Mouse (Mus musculus): ENCODE measurements around the gene Dgki. TPM values are rescaled to one million over a fixed set of nuclear protein-coding genes. Genes with fewer than 3 reads are reported as not detected.

The Dgki gene
- polyA plus RNA-seq, 1 experiment from 2014 or later: 7.1 TPM

- no peak for ATAC-seq (ENCODE audit: low FRiP score)
- peaks cover 4% of the 10 kb centered on the region; the same call in 1 of the 2 replicates for H3K36me3 ChIP-seq
- H3K27me3 ChIP-seq (replicated peaks): no peaks in the 10 kb centered on the region
- no peaks in the 10 kb centered on the region for H3K9me3 ChIP-seq (replicated peaks)
- WGBS: 89% methylated on average over 10 of the region's 10 CpGs
- no peak overlapping the region for H3K9ac ChIP-seq (replicated peaks)
- no peak overlapping the region for H3K4me3 ChIP-seq (replicated peaks)
- H3K27ac ChIP-seq (replicated peaks): no peak overlapping the region
- no peak overlapping the region for H3K4me2 ChIP-seq
- peaks cover 10% of the 10 kb centered on the region; the same call in 1 of the 2 replicates for H3K4me1 ChIP-seq
These were observed 38.6 kb downstream of the Dgki start for GRCm38 (mm10) chr6:37261236-37261852.

GRCm38 (mm10) chr6:37258662-37259061 is 41.3 kb downstream of the Dgki start:
- peaks cover 12% of the 10 kb centered on the region for H3K4me1 ChIP-seq
- 88% methylated on average over 7 of the region's 7 CpGs for WGBS
- no peak for ATAC-seq (ENCODE audit: low FRiP score)

GRCm38 (mm10) chr6:37254144-37254543 is 45.8 kb downstream of the Dgki start:
- H3K27me3 ChIP-seq (replicated peaks): no peaks in the 10 kb centered on the region
- H3K9ac ChIP-seq (replicated peaks): no peak overlapping the region
- H3K9me3 ChIP-seq (replicated peaks): no peaks in the 10 kb centered on the region
- H3K36me3 ChIP-seq: no peaks in the 10 kb centered on the region
- peaks cover 4% of the 10 kb centered on the region for H3K4me1 ChIP-seq
- WGBS: 72% methylated on average over 8 of the region's 8 CpGs
- no peak overlapping the region for H3K27ac ChIP-seq (replicated peaks)
- H3K4me2 ChIP-seq: no peak overlapping the region
- no peak overlapping the region for H3K4me3 ChIP-seq (replicated peaks)
- no peak; the same call in 1 of the 2 replicates for ATAC-seq (ENCODE audit: low FRiP score)

More at GRCm38 (mm10) chr6:37258662-37259061, 41.3 kb downstream of the Dgki start:
- Histone ChIP-seq H3K27ac (replicated peaks) (no peak overlapping the region), H3K36me3 (no peaks in the 10 kb centered on the region), H3K4me3 (replicated peaks) (no peak overlapping the region), H3K9me3 (replicated peaks) (no peaks in the 10 kb centered on the region), H3K4me2 (no peak overlapping the region), H3K9ac (replicated peaks) (no peak overlapping the region), H3K27me3 (replicated peaks) (no peaks in the 10 kb centered on the region)

- H3K36me3 ChIP-seq: no peaks in the 10 kb centered on the region
- 94% methylated on average over 4 of the region's 4 CpGs for WGBS
- H3K4me3 ChIP-seq (replicated peaks): no peak overlapping the region
- H3K4me2 ChIP-seq: no peak overlapping the region
- no peaks in the 10 kb centered on the region for H3K9me3 ChIP-seq (replicated peaks)
- no peak overlapping the region for H3K9ac ChIP-seq (replicated peaks)
- no peak overlapping the region for H3K27ac ChIP-seq (replicated peaks)
- H3K4me1 ChIP-seq: peaks cover 4% of the 10 kb centered on the region
- no peak for ATAC-seq (ENCODE audit: low FRiP score)
- H3K27me3 ChIP-seq (replicated peaks): no peaks in the 10 kb centered on the region
These were observed 47.4 kb downstream of the Dgki start for GRCm38 (mm10) chr6:37252536-37252935.

DNA sequence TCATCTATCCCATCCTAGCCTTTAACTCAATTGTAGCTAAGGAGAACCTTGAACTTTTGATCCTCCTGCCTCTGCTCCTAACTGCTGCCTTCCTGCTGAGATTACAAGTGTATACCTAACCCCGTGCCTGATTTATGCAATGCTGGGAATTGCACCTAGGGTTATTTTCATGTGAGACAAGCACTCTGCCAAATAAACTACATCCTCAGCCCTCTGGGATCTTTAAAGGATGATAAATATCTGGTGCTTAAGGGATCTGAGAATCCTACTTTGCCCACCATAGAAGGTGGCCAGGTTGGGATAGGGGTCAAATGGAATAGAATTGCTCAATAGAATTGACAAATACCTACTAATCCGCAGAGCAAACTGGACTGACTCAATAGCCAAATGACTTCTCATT is 49.3 kb downstream of the Dgki start:
- Histone ChIP-seq H3K27me3 (replicated peaks) (no peaks in the 10 kb centered on the region), H3K4me2 (no peak overlapping the region), H3K9me3 (replicated peaks) (no peaks in the 10 kb centered on the region), H3K4me1 (peaks cover 4% of the 10 kb centered on the region), H3K36me3 (no peaks in the 10 kb centered on the region), H3K27ac (replicated peaks) (no peak overlapping the region), H3K4me3 (replicated peaks) (no peak overlapping the region), H3K9ac (replicated peaks) (no peak overlapping the region)
- ATAC-seq (ENCODE audit: low FRiP score): no peak
- 87% methylated on average over 2 of the region's 2 CpGs for WGBS

- Histone ChIP-seq H3K27ac (replicated peaks) (0 out of 2 replicates have a peak overlapping the region, but pooled peaks have one; percentile 33), H3K36me3 (no peaks in the 10 kb centered on the region), H3K9me3 (replicated peaks) (no peaks in the 10 kb centered on the region), H3K27me3 (replicated peaks) (no peaks in the 10 kb centered on the region), H3K4me2 (no peak overlapping the region), H3K9ac (replicated peaks) (no peak overlapping the region), H3K4me3 (replicated peaks) (no peak overlapping the region), H3K4me1 (peaks cover 9% of the 10 kb centered on the region)
- 71% methylated on average over 7 of the region's 7 CpGs for WGBS
- no peak for ATAC-seq (ENCODE audit: low FRiP score)
These were observed 54.2 kb downstream of the Dgki start for GRCm38 (mm10) chr6:37245757-37246156.

GRCm38 (mm10) chr6:37244074-37244473 is 55.9 kb downstream of the Dgki start:
- ATAC-seq (ENCODE audit: low FRiP score): no peak
- H3K4me3 ChIP-seq (replicated peaks): no peak overlapping the region
- H3K27ac ChIP-seq (replicated peaks): no peak overlapping the region
- H3K9ac ChIP-seq (replicated peaks): no peak overlapping the region
- WGBS: 93% methylated on average over 11 of the region's 11 CpGs
- H3K36me3 ChIP-seq: no peaks in the 10 kb centered on the region
- no peak overlapping the region for H3K4me2 ChIP-seq
- H3K27me3 ChIP-seq (replicated peaks): no peaks in the 10 kb centered on the region
- peaks cover 9% of the 10 kb centered on the region for H3K4me1 ChIP-seq
- no peaks in the 10 kb centered on the region for H3K9me3 ChIP-seq (replicated peaks)

GRCm38 (mm10) chr6:37242769-37243121 is 57.2 kb downstream of the Dgki start:
- Histone ChIP-seq H3K4me3 (replicated peaks) (no peak overlapping the region), H3K36me3 (no peaks in the 10 kb centered on the region), H3K4me1 (peaks cover 9% of the 10 kb centered on the region), H3K9me3 (replicated peaks) (no peaks in the 10 kb centered on the region), H3K4me2 (no peak overlapping the region), H3K9ac (replicated peaks) (no peak overlapping the region), H3K27me3 (replicated peaks) (no peaks in the 10 kb centered on the region), H3K27ac (replicated peaks) (no peak overlapping the region)
- no peak for ATAC-seq (ENCODE audit: low FRiP score)
- WGBS: 73% methylated on average over 5 of the region's 5 CpGs

DNA sequence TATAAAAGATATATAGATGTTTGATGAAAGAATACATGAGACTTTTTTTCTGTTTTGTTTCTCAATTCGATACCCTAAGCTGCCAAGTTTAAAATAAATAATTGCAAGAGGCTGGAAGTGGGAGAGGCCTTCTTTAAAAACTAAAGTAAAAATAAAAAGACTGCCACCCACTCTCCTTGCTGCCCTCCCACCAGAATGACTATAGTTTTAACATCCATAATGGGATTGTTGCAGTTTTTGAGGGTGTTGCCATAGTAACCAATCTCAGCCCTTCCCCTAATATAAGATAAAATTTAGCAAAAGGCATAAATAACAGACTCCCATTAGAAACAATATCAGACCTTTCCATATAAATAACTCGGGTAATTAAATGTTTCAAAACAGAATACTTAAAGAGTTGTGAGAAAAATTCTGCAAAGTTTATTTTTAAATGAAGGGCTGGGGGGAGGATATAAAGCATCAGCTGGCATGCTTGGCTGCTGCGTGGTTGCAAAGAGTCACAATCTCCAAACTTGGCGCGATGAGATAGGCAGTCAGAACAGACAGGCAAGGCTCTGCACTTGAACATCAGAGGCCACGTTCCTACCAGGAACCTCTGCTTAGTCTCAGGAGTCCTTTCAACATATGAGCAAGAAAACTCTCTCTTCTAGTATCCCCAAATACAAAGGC is 57.8 kb downstream of the Dgki start:
- WGBS: 66% methylated on average over 6 of the region's 6 CpGs
- Histone ChIP-seq H3K9me3 (replicated peaks) (no peaks in the 10 kb centered on the region), H3K27me3 (replicated peaks) (no peaks in the 10 kb centered on the region), H3K9ac (replicated peaks) (no peak overlapping the region), H3K36me3 (no peaks in the 10 kb centered on the region), H3K27ac (replicated peaks) (no peak overlapping the region), H3K4me2 (no peak overlapping the region), H3K4me3 (replicated peaks) (no peak overlapping the region), H3K4me1 (peaks cover 9% of the 10 kb centered on the region)
- no peak for ATAC-seq (ENCODE audit: low FRiP score)

- no peaks in the 10 kb centered on the region for H3K9me3 ChIP-seq (replicated peaks)
- H3K27me3 ChIP-seq (replicated peaks): no peaks in the 10 kb centered on the region
- H3K4me3 ChIP-seq (replicated peaks): no peak overlapping the region
- ATAC-seq (ENCODE audit: low FRiP score): no peak
- no peak overlapping the region for H3K4me2 ChIP-seq
- 88% methylated on average over 4 of the region's 4 CpGs for WGBS
- no peaks in the 10 kb centered on the region for H3K36me3 ChIP-seq
- no peak overlapping the region for H3K27ac ChIP-seq (replicated peaks)
- H3K9ac ChIP-seq (replicated peaks): no peak overlapping the region
- peaks cover 11% of the 10 kb centered on the region for H3K4me1 ChIP-seq
These were observed 58.5 kb downstream of the Dgki start for GRCm38 (mm10) chr6:37241434-37241833.

GRCm38 (mm10) chr6:37240140-37240539 is 59.8 kb downstream of the Dgki start:
- no peak overlapping the region for H3K4me3 ChIP-seq (replicated peaks)
- H3K27ac ChIP-seq (replicated peaks): no peak overlapping the region
- H3K9me3 ChIP-seq (replicated peaks): no peaks in the 10 kb centered on the region
- no peaks in the 10 kb centered on the region for H3K36me3 ChIP-seq
- H3K27me3 ChIP-seq (replicated peaks): no peaks in the 10 kb centered on the region
- ATAC-seq (ENCODE audit: low FRiP score): no peak
- H3K4me1 ChIP-seq: peaks cover 11% of the 10 kb centered on the region
- H3K9ac ChIP-seq (replicated peaks): no peak overlapping the region
- 75% methylated on average over 7 of the region's 7 CpGs for WGBS
- H3K4me2 ChIP-seq: no peak overlapping the region

DNA sequence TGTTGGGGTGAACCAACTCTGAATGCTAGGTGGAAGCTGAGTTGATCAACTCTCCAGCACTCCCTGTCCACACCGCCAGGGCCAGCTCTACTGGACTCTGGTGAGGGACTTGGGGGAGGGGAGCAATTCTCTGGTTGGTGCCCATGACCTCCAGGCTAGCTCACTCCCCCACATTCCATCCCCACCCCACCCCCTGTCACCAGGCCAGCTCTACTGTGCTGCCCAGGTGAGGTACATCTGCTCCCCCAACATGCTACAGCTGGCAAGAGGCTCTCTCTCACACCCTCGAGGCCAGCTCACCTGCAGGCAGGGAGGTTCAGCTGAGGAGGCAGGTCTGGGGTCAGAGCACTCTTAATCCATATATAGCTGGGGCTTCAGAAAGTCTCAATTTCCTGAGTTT is 63.1 kb downstream of the Dgki start:
- no peak overlapping the region for H3K27ac ChIP-seq (replicated peaks)
- H3K4me3 ChIP-seq (replicated peaks): no peak overlapping the region
- peaks cover 2% of the 10 kb centered on the region; the same call in 1 of the 2 replicates for H3K4me1 ChIP-seq
- H3K36me3 ChIP-seq: no peaks in the 10 kb centered on the region
- 84% methylated on average over 2 of the region's 2 CpGs for WGBS
- no peak overlapping the region for H3K4me2 ChIP-seq
- no peak overlapping the region for H3K9ac ChIP-seq (replicated peaks)
- no peak; the same call in 1 of the 2 replicates for ATAC-seq (ENCODE audit: low FRiP score)
- no peaks in the 10 kb centered on the region for H3K9me3 ChIP-seq (replicated peaks)
- H3K27me3 ChIP-seq (replicated peaks): no peaks in the 10 kb centered on the region

Data from neural tube, embryonic 15.5 days (tissue).